Mouse (Mus musculus) heart, adult 11 months (tissue): Measurements from ENCODE around the gene Gm17416.

Experiments used
- DNase-seq: peaks from one replicate; pipeline ENCODE4 v3.0.0; 2022

Gm17416 gene

DNA sequence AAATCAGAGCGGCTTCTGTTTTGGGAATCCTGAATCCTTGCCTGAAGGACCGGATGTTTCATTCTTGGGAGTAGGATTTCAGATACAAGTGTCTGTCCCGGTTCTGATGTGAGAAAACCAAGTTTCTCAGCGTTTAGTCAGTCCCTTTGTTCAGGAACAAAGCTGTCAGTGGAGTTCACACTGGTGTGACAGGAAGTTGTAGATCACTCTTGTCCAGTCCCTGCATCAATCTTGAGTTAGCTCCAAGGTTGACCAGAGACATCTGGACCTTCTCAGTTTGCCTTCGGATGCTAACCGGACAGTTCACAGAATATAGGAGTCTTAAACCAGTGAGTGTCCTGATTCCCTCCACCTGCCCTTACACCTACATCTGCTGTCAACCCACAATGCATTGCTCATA, 38.6 kb downstream of the Gm17416 start:
- DNase-seq, result no peak

- no peak for DNase-seq
These were observed 39.6 kb downstream of the Gm17416 start for GRCm38 (mm10) chr2:152608719-152609118.

DNA sequence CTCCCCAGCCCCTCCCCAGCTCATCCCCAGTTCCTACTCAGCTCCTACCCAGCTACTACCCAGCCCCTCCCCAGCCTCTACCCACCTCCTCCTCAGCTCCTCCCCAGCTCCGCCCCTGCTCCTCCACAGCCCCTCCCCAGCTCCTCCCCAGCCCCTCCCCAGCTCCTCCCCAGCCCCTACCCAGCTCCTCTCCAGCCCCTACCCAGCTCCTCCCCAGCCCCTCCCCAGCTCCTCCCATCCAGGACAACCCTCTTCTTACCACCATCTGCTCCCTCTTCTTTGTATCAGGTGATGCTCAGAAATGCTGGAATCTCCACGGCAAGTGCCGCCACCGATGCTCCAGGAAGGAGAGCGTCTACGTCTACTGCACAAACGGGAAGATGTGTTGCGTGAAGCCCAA, 43.1 kb downstream of the Gm17416 start:
- DNase-seq, result no peak

GRCm38 (mm10) chr2:152615563-152615962, 46.4 kb downstream of the Gm17416 start:
- DNase-seq, result no peak

DNA sequence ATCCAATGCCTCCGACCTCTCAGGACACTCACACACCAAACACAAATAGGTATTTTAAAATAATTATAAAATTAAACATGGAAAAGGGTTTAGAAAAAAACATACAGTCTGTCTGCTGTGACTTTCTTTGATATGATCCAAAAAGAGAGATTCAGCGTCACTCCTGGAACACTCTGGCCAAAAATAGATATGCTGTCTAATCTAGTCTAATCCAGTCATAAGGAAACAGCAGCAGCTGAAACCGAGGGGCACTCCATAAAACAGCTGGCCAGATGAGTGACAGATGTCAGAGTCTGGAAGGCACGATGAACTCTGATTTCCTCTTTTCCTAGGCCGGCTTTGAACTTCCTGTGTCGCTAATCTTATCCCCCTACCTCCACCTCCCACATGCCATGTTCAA, 47.3 kb downstream of the Gm17416 start:
- no peak for DNase-seq

DNA sequence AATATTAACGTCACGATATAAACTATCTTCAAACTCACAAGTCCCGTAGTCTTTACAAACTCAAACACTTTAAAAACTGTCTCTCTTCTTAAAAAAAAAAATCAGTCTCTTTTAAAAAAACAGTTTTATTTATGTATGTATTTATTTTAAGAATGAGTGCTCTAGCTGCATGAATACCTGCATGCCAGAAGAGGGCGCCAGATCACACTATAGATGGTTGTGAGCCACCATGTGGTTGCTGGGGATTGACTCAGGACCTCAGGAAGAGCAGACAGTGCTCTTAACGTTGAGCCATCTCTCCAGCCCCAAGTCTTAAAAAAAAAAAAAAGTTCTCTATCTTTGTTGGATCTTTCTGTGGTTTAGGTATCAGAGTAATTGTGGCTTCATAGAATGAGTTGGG, 48.2 kb downstream of the Gm17416 start:
- no peak for DNase-seq
